Mouse (Mus musculus) heart, embryonic 14.5 days (tissue): ENCODE results near the gene Tmem141. TPM values are rescaled to one million over a fixed set of nuclear protein-coding genes. Genes with fewer than 3 reads are reported as not detected.

Source experiments
- ATAC-seq: fragments of 200-750 bp; cut with Nextera tagmentation; 2 replicates; pipeline ENCODE4 v1.8.0; 2017; ENCODE audit warnings: low read depth, moderate TSS enrichment; ENCODE audit not compliant: insufficient number of reproducible peaks, insufficient read depth, low FRiP score
- H3K27ac ChIP-seq, 2 experiments: fragments of 200-500 bp in 1 of 2; fragments of 300-500 bp in 1 of 2; sonication (generic) in 1 of 2; replicated peaks in 1 of 2; 2 replicates each; pipeline ENCODE4 v1.5.1; 2012 to 2014; ENCODE audit warnings: low read depth in 2 of 2, low read length in 2 of 2, control low read depth in 1 of 2, mild to moderate bottlenecking in 1 of 2, mixed read lengths in 1 of 2; ENCODE audit not compliant: control insufficient read depth in 1 of 2, insufficient read depth in 1 of 2
- H3K27me3 ChIP-seq: fragments of 300-500 bp; sonication (generic); 2 replicates; pipeline ENCODE4 v1.6.1; 2014; ENCODE audit warnings: mild to moderate bottlenecking, low read length, control low read depth; ENCODE audit not compliant: control insufficient read depth, insufficient read depth
- H3K36me3 ChIP-seq: fragments of 300-500 bp; sonication (generic); 2 replicates; pipeline ENCODE4 v1.6.1; 2014; ENCODE audit warnings: mild to moderate bottlenecking, control low read depth, low read length, mixed read lengths; ENCODE audit not compliant: control insufficient read depth, insufficient read depth
- H3K4me1 ChIP-seq, 2 experiments: fragments of 200-500 bp in 1 of 2; fragments of 300-500 bp in 1 of 2; sonication (generic) in 1 of 2; 2 replicates each; pipeline ENCODE4 v1.6.1; 2012 to 2014; ENCODE audit warnings: low read length in 2 of 2, control low read depth in 1 of 2, mixed read lengths in 1 of 2; ENCODE audit not compliant: control insufficient read depth in 2 of 2, insufficient read depth in 2 of 2
- H3K4me2 ChIP-seq: fragments of 300-500 bp; sonication (generic); 2 replicates; pipeline ENCODE4 v1.6.1; 2014; ENCODE audit warnings: mild to moderate bottlenecking, low read length
- H3K4me3 ChIP-seq, 2 experiments: fragments of 200-500 bp in 1 of 2; fragments of 300-500 bp in 1 of 2; sonication (generic) in 1 of 2; 2 replicates each; pipeline ENCODE4 v1.5.1; 2012 to 2014; ENCODE audit warnings: low read length in 2 of 2, mild to moderate bottlenecking in 2 of 2, control low read depth in 1 of 2, low read depth in 1 of 2, moderate library complexity in 1 of 2; ENCODE audit not compliant: control insufficient read depth in 1 of 2, insufficient read depth in 1 of 2
- H3K9ac ChIP-seq: fragments of 300-500 bp; sonication (generic); 2 replicates; pipeline ENCODE4 v1.6.1; 2014; ENCODE audit warnings: mild to moderate bottlenecking, low read length
- H3K9me3 ChIP-seq: fragments of 300-500 bp; sonication (generic); 2 replicates; pipeline ENCODE4 v1.6.1; 2016; ENCODE audit warnings: low read length, control low read depth; ENCODE audit not compliant: control insufficient read depth
- WGBS: fragments of 180-500 bp; shearing (Covaris S2); extraction: QIAGEN DNeasy Blood & Tissue Kit; methylation state at CpG from one replicate; pipeline ENCODE4 v1.1.7; 2014; 5-methylcytosine and 5-hydroxymethylcytosine counted together
- polyA plus RNA-seq: library from polyadenylated mRNA; unstranded; fragments of >200 nt; fragmentation: Nextera tagmentation; extraction: Ambion mirVana; gene quantifications from 2 replicates; pipeline ENCODE4 v1.2.1, GENCODE M21; 2014

The Tmem141 gene
- polyA plus RNA-seq, 1 experiment from 2014 or later: 28.2 TPM

DNA sequence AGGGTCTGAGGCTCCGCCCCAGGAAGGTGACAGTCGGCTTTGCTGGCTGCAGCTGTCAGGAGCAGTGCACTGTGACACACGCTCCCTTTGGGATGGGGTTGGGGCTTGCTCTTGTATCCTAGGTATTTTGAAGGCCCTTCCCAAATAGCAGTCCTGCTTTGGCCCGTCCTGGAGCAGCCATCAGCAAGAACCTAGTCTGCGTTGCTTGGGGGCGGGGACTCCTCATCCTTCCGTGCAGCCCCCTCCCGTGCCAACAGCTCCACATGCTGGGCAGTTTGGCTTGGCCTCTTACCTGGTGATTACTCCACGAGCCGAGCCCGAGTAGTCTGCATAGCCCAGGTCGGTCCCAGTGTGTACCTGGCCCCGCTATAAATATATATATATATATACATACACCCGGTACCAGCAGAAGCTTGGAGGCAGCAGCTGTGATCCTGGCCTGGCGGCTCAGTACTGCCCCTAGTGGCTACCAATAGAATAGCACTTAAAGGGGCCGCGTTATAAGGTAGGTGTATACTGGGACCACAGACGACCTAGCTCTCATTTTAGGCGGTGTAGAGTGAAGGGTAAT is 40.4 kb downstream of the Tmem141 start, which contains the start of gene Ajm1:
Gene Ajm1, minus strand, starts transcription at position 464 of the 571 bp plus-strand sequence.
- Histone ChIP-seq H3K9ac (peak within 1 kb of the TSS; percentile 59), H3K27ac (no peak within 1 kb of the TSS), H3K4me1 (peaks cover 22 to 35% of the 10 kb centered on the region in 2 experiments), H3K36me3 (peaks cover 37% of the 10 kb centered on the region), H3K4me3 (peak within 1 kb of the TSS; percentile 15 to 38; a peak in 3 of 4 replicates), H3K27me3 (peaks cover 50% of the 10 kb centered on the region), H3K4me2 (peak within 1 kb of the TSS; percentile 81), H3K9me3 (no peaks in the 10 kb centered on the region)
- WGBS: 7% methylated on average over 19 of the region's 19 CpGs
- 0 out of 2 replicates have a peak, but pooled peaks have one; percentile 17 for ATAC-seq

DNA sequence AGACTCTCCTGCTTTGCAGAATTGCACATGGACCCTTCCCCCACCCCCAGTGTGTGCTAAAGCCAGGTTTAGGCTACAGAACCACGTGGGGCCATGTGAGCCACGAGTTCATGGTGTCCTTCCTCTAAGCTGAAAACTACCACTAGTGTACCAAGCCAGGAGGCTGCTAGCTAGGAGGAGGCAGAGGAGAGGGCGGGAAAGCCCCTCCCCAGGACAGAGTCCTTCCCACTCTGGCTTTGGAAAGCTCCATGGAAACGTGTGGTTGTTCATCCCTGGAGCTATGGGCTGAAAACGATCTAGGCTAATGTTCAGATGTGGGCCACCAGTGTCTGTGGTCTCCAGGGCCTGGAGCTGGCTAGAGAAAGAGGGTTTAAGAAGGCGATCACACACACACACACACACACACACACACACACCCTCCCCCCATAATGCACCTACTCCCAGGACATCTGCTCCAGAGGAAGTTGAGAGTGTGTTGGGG is 41.1 kb downstream of the Tmem141 start:
- Histone ChIP-seq H3K27me3 (peaks cover 55% of the 10 kb centered on the region), H3K4me2 (no peak overlapping the region), H3K4me3 (no peak overlapping the region), H3K4me1 (peaks cover 26 to 42% of the 10 kb centered on the region in 2 experiments), H3K9me3 (no peaks in the 10 kb centered on the region), H3K27ac (no peak overlapping the region), H3K36me3 (peaks cover 31% of the 10 kb centered on the region), H3K9ac (no peak overlapping the region)
- WGBS: 45% methylated on average over 6 of the region's 6 CpGs
- no peak for ATAC-seq

- peak overlapping the region; percentile 52 for H3K4me2 ChIP-seq
- H3K27ac ChIP-seq: no peak overlapping the region
- H3K4me1 ChIP-seq: peaks cover 30 to 46% of the 10 kb centered on the region in 2 experiments
- H3K36me3 ChIP-seq: peaks cover 23% of the 10 kb centered on the region
- H3K4me3 ChIP-seq: peak overlapping the region; percentile 1 to 24; a peak in 2 of 4 replicates
- WGBS: 4% methylated on average over 27 of the region's 27 CpGs
- H3K27me3 ChIP-seq: peaks cover 55% of the 10 kb centered on the region
- no peak for ATAC-seq
- H3K9ac ChIP-seq: no peak overlapping the region
- no peaks in the 10 kb centered on the region for H3K9me3 ChIP-seq
Measured at GRCm38 (mm10) chr2:25579737-25580460, 41.9 kb downstream of the Tmem141 start.

- Histone ChIP-seq H3K9me3 (no peaks in the 10 kb centered on the region), H3K4me2 (peak overlapping the region; percentile 52), H3K4me3 (peak overlapping the region; percentile 1 to 29; a peak in 2 of 4 replicates), H3K4me1 (peaks cover 30 to 46% of the 10 kb centered on the region in 2 experiments), H3K36me3 (peaks cover 15% of the 10 kb centered on the region), H3K9ac (no peak overlapping the region), H3K27me3 (peaks cover 55% of the 10 kb centered on the region), H3K27ac (no peak overlapping the region)
- ATAC-seq: no peak
- 5% methylated on average over 77 of the region's 77 CpGs for WGBS
Measured at GRCm38 (mm10) chr2:25578796-25579736, 42.7 kb downstream of the Tmem141 start.

DNA sequence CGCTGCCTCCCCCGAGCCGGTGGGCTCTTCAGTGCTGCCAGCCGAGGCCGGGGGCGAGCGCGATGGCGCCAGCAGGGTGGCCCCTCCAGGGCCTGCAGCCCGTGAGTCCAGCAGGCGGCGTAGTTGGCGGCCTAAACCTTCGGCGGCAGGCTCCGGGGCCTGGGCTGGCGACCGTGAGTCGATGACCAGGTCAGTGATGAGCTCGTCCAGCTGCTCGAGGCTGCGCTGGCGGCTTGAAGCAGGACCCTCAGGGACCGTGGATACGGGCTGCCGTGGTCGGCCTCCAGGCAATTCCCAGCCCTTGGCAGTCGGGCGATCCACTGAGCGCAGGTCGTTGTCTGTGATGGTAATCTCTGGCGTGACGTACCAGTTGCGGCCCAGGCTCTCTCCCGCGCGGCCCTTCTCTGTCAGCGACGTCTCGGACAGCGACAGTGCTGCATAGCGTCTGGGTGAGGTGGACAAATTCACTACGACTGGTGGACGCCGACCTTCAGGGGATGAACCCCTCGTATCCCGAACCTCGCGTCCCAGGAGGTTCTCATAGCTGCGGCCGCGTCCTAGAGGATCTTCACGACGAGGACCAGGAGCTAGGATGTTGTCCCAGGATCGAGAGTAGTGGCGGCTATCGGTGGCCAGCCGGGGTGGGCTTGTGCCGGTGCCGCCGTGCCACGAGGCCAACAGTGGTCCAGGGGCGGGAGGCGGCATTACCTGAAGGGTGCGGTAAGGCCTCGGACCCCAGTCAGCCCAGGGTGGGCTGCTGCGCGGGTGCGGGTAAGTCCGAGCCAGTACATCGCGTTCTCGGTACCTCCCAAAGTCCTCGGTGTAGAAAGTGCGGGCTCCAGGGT is 43.6 kb downstream of the Tmem141 start:
- peaks cover 37 to 55% of the 10 kb centered on the region in 2 experiments for H3K4me1 ChIP-seq
- H3K27me3 ChIP-seq: peaks cover 55% of the 10 kb centered on the region

DNA sequence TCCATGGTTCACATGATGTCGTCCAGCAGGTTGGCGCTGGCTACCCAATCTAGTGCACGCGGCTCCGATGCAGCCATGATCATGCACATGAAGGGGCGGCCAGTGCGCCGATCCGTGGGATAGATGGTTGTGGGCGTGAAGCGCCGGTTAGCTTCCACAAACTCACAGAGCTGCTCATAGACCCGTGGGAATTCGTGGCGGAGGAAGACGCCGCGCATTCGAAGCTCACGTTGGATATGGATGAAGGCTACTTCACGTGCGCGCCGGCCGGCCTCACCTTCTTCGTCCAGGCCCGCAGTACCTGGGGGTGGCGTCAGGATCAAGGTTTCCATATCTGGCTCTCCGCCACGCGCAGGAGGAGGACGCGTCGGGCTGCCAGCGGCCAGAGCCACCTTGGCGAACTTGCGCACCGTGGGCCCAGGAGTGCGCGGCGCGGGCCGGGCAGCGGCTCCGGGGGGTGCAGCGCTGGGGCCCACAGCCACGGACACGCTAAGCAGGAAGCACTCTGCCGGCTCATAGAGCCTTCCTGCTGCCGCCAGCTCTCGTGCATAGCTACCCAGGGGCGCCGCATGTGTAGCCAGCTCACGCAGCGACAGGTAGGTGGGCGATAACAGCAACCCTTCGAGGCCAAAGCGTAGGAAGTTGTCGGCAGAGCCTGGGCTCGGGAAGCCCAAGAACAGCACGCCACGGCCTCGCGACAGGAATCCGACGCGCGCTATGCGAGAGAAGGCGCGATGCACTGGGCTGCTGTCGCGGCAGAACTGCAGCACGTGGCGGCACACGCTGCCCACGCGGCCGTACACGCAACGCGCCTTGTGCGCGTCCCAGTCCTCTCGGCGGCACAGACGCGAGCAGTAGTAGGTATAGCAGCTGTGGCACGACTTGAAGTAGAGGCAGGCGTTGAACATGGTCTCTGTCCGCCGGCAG is 44.6 kb downstream of the Tmem141 start:
- H3K9ac ChIP-seq: no peak overlapping the region
- H3K4me3 ChIP-seq: peak overlapping the region in 1 of 2 experiments; percentile 29; a peak in 2 of 4 replicates
- H3K27me3 ChIP-seq: peaks cover 55% of the 10 kb centered on the region
- peaks cover 35 to 53% of the 10 kb centered on the region in 2 experiments for H3K4me1 ChIP-seq
- no peaks in the 10 kb centered on the region for H3K36me3 ChIP-seq
- no peak overlapping the region for H3K27ac ChIP-seq
- H3K4me2 ChIP-seq: peak overlapping the region; percentile 51
- WGBS: 15% methylated on average over 92 of the region's 92 CpGs
- H3K9me3 ChIP-seq: no peaks in the 10 kb centered on the region
- ATAC-seq: no peak

More for the DNA sequence above, 43.6 kb downstream of the Tmem141 start:
- Histone ChIP-seq H3K27ac (no peak overlapping the region), H3K9me3 (no peaks in the 10 kb centered on the region), H3K4me2 (peak overlapping the region; percentile 51), H3K4me3 (peak overlapping the region; percentile 1 to 29; a peak in 2 of 4 replicates), H3K9ac (0 out of 2 replicates have a peak overlapping the region, but pooled peaks have one; percentile 11), H3K36me3 (peaks cover 6% of the 10 kb centered on the region)
- 6% methylated on average over 75 of the region's 75 CpGs for WGBS
- ATAC-seq: no peak
